Mouse (Mus musculus): Measurements from ENCODE around the gene Mfsd4a. TPM values are rescaled to one million over a fixed set of nuclear protein-coding genes. Genes with fewer than 3 reads are reported as not detected.

The Mfsd4a gene
- polyA plus RNA-seq, 1 experiment from 2014 or later: 8.1 TPM

DNA sequence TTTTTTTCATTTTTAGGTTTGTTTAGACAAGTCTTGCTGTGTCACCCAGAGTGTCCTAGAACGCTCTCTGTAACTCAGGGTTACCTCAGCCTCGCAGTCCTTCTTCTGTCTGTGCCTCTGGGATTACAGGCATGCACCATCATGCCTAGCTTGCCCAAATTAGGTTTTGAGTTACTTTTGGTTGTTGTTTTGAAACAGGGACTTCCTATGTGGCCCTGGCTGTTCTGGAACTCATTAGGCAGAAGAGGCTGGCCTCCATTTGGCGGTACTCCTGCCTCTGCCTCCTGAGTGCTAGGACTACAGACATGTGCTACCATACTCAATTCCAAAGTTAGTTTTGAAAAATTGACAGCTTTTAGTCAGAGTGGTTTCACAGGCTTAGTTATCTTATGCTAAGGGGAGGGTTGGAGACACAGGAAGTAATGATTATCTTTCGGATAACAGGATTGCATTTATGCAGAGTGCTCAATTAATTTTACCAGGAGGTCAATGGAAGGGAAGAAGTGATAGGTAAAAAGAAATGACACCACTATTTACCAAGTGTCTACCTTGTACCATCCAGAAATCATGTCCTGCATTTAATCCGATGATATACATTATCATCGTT, 63.2 kb downstream of the Mfsd4a start:
- Histone ChIP-seq H3K4me1 (ENCODE audit: control insufficient read depth, insufficient read depth, low read length) (no peaks in the 10 kb centered on the region), H3K27me3 (ENCODE audit: control insufficient read depth, insufficient read depth, low read length) (no peaks in the 10 kb centered on the region; the same call in 1 of the 2 replicates), H3K4me3 (ENCODE audit: low read depth, low read length) (no peak overlapping the region), H3K4me2 (ENCODE audit: low read depth, low read length) (no peak overlapping the region), H3K27ac (replicated peaks; ENCODE audit: low read depth, low read length) (no peak overlapping the region), H3K36me3 (replicated peaks; ENCODE audit: control insufficient read depth, insufficient read depth, low read depth, low read length) (no peaks in the 10 kb centered on the region), H3K9ac (replicated peaks; ENCODE audit: low read length) (no peak overlapping the region), H3K9me3 (replicated peaks; ENCODE audit: control insufficient read depth, low read length) (no peaks in the 10 kb centered on the region)
- DNase-seq (ENCODE audit: low spot score): no peak
- ATAC-seq (replicated peaks; ENCODE audit: insufficient number of reproducible peaks, low FRiP score, low TSS enrichment, low read depth): no peak
- 69% methylated on average over 6 of the region's 6 CpGs for WGBS

DNA sequence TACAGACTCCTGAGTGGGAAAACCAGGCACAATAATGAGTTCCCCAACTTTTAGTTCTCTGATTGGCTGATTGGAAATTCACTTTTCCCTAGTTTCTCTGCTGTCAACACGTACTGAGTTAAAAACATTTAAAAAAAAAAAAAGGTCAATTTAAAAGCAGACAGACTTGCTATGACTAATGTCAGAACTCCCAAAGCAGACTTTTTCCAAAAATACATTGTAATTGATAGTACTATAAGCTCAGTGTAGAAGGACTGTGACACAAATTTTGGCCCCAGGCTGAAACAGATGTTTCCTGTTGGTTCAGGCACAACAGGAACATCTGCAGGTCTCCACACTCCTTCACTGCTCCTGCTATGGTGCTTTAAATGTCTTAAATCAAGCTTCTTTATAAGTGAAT, 64.0 kb downstream of the Mfsd4a start:
- no peaks in the 10 kb centered on the region for H3K36me3 ChIP-seq (replicated peaks; ENCODE audit: control insufficient read depth, insufficient read depth, low read depth, low read length)
- H3K4me2 ChIP-seq (ENCODE audit: low read depth, low read length): no peak overlapping the region
- H3K27me3 ChIP-seq (ENCODE audit: control insufficient read depth, insufficient read depth, low read length): no peaks in the 10 kb centered on the region; the same call in 1 of the 2 replicates
- H3K4me1 ChIP-seq (ENCODE audit: control insufficient read depth, insufficient read depth, low read length): no peaks in the 10 kb centered on the region
- H3K27ac ChIP-seq (replicated peaks; ENCODE audit: low read depth, low read length): no peak overlapping the region
- H3K9ac ChIP-seq (replicated peaks; ENCODE audit: low read length): no peak overlapping the region
- WGBS: 33% methylated on average over 1 of the region's 1 CpGs
- no peaks in the 10 kb centered on the region for H3K9me3 ChIP-seq (replicated peaks; ENCODE audit: control insufficient read depth, low read length)
- no peak for ATAC-seq (replicated peaks; ENCODE audit: insufficient number of reproducible peaks, low FRiP score, low TSS enrichment, low read depth)
- DNase-seq (ENCODE audit: low spot score): peak; percentile 56
- H3K4me3 ChIP-seq (ENCODE audit: low read depth, low read length): no peak overlapping the region

DNA sequence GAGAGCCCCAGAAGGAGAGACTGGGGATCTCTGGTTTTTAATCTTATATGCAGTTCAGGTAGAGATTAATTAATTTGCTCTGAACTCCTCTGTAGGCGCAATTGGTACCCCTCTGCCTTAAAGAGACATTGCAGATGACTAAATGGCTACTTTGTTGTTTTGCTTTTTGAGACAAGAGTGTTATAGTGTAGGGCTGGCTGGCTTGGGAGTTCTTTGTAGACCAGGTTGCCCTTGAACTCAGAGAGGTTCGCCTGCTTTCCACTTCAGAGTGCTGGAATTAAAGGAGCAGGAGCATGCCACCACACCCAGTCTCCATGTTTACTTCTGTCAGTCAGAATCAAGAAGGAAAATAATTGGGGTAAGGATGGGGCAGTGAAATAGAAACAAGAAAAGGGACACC, 64.8 kb downstream of the Mfsd4a start:
- Histone ChIP-seq H3K4me2 (ENCODE audit: low read depth, low read length) (no peak overlapping the region), H3K9me3 (replicated peaks; ENCODE audit: control insufficient read depth, low read length) (no peaks in the 10 kb centered on the region), H3K27ac (replicated peaks; ENCODE audit: low read depth, low read length) (no peak overlapping the region), H3K4me3 (ENCODE audit: low read depth, low read length) (no peak overlapping the region), H3K4me1 (ENCODE audit: control insufficient read depth, insufficient read depth, low read length) (no peaks in the 10 kb centered on the region), H3K27me3 (ENCODE audit: control insufficient read depth, insufficient read depth, low read length) (no peaks in the 10 kb centered on the region; the same call in 1 of the 2 replicates), H3K36me3 (replicated peaks; ENCODE audit: control insufficient read depth, insufficient read depth, low read depth, low read length) (no peaks in the 10 kb centered on the region), H3K9ac (replicated peaks; ENCODE audit: low read length) (no peak overlapping the region)
- WGBS: 71% methylated on average over 2 of the region's 2 CpGs
- DNase-seq (ENCODE audit: low spot score): no peak
- ATAC-seq (replicated peaks; ENCODE audit: insufficient number of reproducible peaks, low FRiP score, low TSS enrichment, low read depth): no peak

DNA sequence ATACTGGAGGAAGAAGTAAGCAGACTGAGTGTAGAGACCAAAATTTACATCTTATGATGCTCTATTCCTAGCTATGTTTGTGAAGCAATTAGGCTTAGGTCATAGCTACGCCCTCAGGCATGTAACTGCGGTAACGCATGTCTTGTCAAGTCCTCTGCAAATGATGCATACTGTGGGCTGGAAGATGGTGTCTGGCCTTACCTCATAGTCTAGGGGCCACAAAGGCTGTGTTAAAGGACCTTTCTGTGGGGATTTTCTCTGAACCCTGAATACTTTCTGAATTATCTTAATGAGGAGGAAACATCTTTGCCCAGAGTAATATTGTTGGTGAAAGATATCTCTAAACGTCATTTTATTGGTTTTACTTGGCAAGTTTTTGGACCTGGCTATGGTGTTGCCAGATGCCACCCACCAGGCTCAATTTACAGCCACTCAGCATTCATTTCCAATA, 66.0 kb downstream of the Mfsd4a start:
- H3K9me3 ChIP-seq (replicated peaks; ENCODE audit: control insufficient read depth, low read length): no peaks in the 10 kb centered on the region
- ATAC-seq (replicated peaks; ENCODE audit: insufficient number of reproducible peaks, low FRiP score, low TSS enrichment, low read depth): no peak

DNA sequence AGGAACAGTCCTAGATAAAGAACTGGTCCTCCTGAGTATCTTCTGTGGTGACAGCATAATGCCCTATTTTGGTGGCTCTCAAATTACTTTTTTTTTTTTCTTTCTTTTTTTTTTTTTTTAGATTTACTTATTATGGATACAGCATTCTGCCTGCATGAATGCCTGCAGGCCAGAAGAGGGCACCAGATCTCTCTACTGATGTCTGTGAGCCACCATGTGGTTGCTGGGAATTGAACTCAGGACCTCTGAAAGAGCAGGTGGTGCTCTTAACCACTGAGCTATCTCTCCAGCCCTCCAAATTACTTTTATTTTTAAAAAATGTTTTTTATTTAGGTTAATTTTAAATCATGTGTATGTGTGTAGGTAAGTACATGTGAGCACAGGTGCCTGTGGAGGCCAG, 67.4 kb downstream of the Mfsd4a start:
- no peak overlapping the region for H3K4me3 ChIP-seq (ENCODE audit: low read depth, low read length)
- H3K4me2 ChIP-seq (ENCODE audit: low read depth, low read length): no peak overlapping the region
- no peaks in the 10 kb centered on the region for H3K4me1 ChIP-seq (ENCODE audit: control insufficient read depth, insufficient read depth, low read length)
- no peak for ATAC-seq (replicated peaks; ENCODE audit: insufficient number of reproducible peaks, low FRiP score, low TSS enrichment, low read depth)
- no peaks in the 10 kb centered on the region for H3K36me3 ChIP-seq (replicated peaks; ENCODE audit: control insufficient read depth, insufficient read depth, low read depth, low read length)
- H3K9me3 ChIP-seq (replicated peaks; ENCODE audit: control insufficient read depth, low read length): no peaks in the 10 kb centered on the region
- H3K9ac ChIP-seq (replicated peaks; ENCODE audit: low read length): no peak overlapping the region
- DNase-seq (ENCODE audit: low spot score): no peak
- no peak overlapping the region for H3K27ac ChIP-seq (replicated peaks; ENCODE audit: low read depth, low read length)
- H3K27me3 ChIP-seq (ENCODE audit: control insufficient read depth, insufficient read depth, low read length): no peaks in the 10 kb centered on the region

More for the DNA sequence above, 66.0 kb downstream of the Mfsd4a start:
- WGBS: 69% methylated on average over 4 of the region's 4 CpGs
- Histone ChIP-seq H3K4me3 (ENCODE audit: low read depth, low read length) (no peak overlapping the region), H3K9ac (replicated peaks; ENCODE audit: low read length) (no peak overlapping the region), H3K36me3 (replicated peaks; ENCODE audit: control insufficient read depth, insufficient read depth, low read depth, low read length) (no peaks in the 10 kb centered on the region), H3K27me3 (ENCODE audit: control insufficient read depth, insufficient read depth, low read length) (no peaks in the 10 kb centered on the region), H3K4me1 (ENCODE audit: control insufficient read depth, insufficient read depth, low read length) (no peaks in the 10 kb centered on the region), H3K4me2 (ENCODE audit: low read depth, low read length) (no peak overlapping the region), H3K27ac (replicated peaks; ENCODE audit: low read depth, low read length) (no peak overlapping the region)
- no peak for DNase-seq (ENCODE audit: low spot score)

DNA sequence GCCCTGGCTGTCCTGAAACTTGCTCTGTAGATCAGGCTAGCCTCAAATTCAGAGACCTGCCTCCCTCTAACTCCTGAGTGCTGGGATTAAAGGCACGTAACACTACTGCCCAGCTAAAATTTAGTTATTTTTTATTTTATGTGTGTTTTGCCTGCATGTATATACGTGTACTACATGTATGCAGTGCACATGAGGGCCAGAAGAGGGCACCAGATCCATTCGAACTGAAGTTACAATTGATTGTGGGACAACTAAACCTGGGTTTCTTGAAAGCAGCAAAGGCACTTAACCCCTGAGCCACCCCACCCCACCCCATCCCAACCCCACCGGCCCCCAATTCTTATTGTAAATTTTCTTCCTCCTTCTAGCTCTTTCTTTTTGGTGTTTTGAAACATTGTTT, 72.8 kb downstream of the Mfsd4a start:
- Histone ChIP-seq H3K9me3 (replicated peaks; ENCODE audit: control insufficient read depth, low read length) (no peaks in the 10 kb centered on the region), H3K27ac (replicated peaks; ENCODE audit: low read depth, low read length) (no peak overlapping the region), H3K27me3 (ENCODE audit: control insufficient read depth, insufficient read depth, low read length) (no peaks in the 10 kb centered on the region), H3K9ac (replicated peaks; ENCODE audit: low read length) (no peak overlapping the region), H3K4me2 (ENCODE audit: low read depth, low read length) (no peak overlapping the region), H3K36me3 (replicated peaks; ENCODE audit: control insufficient read depth, insufficient read depth, low read depth, low read length) (no peaks in the 10 kb centered on the region), H3K4me3 (ENCODE audit: low read depth, low read length) (no peak overlapping the region), H3K4me1 (ENCODE audit: control insufficient read depth, insufficient read depth, low read length) (no peaks in the 10 kb centered on the region)
- ATAC-seq (replicated peaks; ENCODE audit: insufficient number of reproducible peaks, low FRiP score, low TSS enrichment, low read depth) (no peak), DNase-seq (ENCODE audit: low spot score) (peak; percentile 67)
- 35% methylated on average over 4 of the region's 4 CpGs for WGBS

DNA sequence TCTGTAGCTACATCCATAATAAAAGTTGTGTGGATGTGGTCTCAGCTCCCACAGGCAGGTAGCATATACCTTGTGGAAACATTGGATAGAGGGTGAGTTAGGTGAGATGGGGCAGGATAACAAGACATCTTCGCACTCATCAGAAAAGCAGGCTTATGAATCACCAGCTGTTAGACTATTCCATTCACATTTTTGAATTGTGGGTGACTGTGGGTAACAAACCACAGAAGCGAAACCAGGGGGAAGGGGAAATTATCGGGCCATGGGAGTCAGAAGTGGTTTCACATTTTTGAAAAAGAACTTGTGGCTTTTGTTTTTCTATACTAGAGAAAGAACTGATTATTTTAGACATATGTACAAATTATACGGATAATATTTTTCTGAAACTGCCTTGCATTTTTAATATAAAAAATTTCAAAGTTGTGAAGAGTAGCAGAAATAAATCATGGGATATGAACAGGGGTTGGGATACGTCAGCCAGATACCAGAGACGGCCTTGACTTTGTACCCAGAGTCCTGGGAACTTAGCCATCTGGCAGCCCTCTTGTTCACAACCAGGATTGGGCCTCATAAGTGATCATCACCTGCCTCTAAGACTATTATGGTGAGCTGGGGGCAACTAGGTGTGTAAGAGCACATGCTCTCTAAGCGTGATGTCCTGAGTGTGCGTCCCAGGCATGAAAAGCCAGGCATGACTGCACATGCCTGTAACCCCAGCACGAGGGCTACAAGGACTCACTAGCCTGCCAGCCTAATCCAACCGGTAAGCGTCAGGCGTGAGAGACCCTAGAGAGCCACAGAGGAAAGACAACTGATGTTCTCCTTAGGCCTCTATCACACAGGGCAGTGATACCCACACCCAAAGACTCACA, 74.5 kb downstream of the Mfsd4a start:
- Histone ChIP-seq H3K4me1 (ENCODE audit: control insufficient read depth, insufficient read depth, low read length) (no peaks in the 10 kb centered on the region), H3K9me3 (replicated peaks; ENCODE audit: control insufficient read depth, low read length) (no peaks in the 10 kb centered on the region), H3K36me3 (replicated peaks; ENCODE audit: control insufficient read depth, insufficient read depth, low read depth, low read length) (no peaks in the 10 kb centered on the region), H3K9ac (replicated peaks; ENCODE audit: low read length) (no peak overlapping the region), H3K4me2 (ENCODE audit: low read depth, low read length) (no peak overlapping the region), H3K4me3 (ENCODE audit: low read depth, low read length) (no peak overlapping the region), H3K27ac (replicated peaks; ENCODE audit: low read depth, low read length) (no peak overlapping the region), H3K27me3 (ENCODE audit: control insufficient read depth, insufficient read depth, low read length) (no peaks in the 10 kb centered on the region)
- no peak for ATAC-seq (replicated peaks; ENCODE audit: insufficient number of reproducible peaks, low FRiP score, low TSS enrichment, low read depth)
- DNase-seq (ENCODE audit: low spot score): no peak
- WGBS: 86% methylated on average over 12 of the region's 12 CpGs

DNA sequence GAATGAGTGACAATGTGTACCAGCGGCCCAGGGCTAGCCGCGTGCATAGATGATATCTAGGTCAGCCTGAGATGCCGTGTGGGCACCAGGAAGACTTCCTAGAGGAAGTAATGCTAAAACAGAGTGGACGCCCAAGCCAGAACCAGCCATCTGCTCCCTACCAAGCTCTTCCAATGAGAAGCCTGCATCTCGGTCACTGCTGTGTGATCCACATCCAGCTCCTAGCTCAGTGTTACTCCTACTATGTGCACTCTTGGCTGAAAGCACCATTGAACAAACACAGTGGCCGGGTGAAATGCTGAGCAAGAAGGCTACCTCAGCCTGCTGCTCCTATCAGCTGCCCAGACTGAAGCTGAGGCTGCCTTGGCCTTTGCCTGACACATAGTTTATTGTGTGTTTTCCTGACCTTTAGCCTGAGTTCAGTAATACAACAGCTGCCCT, 75.3 kb downstream of the Mfsd4a start:
- WGBS: 73% methylated on average over 7 of the region's 7 CpGs
- no peak overlapping the region for H3K9ac ChIP-seq (replicated peaks; ENCODE audit: low read length)
- DNase-seq (ENCODE audit: low spot score) (no peak), ATAC-seq (replicated peaks; ENCODE audit: insufficient number of reproducible peaks, low FRiP score, low TSS enrichment, low read depth) (no peak)
- no peaks in the 10 kb centered on the region for H3K4me1 ChIP-seq (ENCODE audit: control insufficient read depth, insufficient read depth, low read length)
- no peaks in the 10 kb centered on the region for H3K9me3 ChIP-seq (replicated peaks; ENCODE audit: control insufficient read depth, low read length)
- no peaks in the 10 kb centered on the region for H3K36me3 ChIP-seq (replicated peaks; ENCODE audit: control insufficient read depth, insufficient read depth, low read depth, low read length)
- no peak overlapping the region for H3K27ac ChIP-seq (replicated peaks; ENCODE audit: low read depth, low read length)
- H3K4me3 ChIP-seq (ENCODE audit: low read depth, low read length): no peak overlapping the region
- H3K4me2 ChIP-seq (ENCODE audit: low read depth, low read length): no peak overlapping the region
- no peaks in the 10 kb centered on the region for H3K27me3 ChIP-seq (ENCODE audit: control insufficient read depth, insufficient read depth, low read length)

All from embryonic facial prominence, embryonic 11.5 days (tissue).